Mouse (Mus musculus) adrenal gland, adult 2 months (tissue): ENCODE data around the gene Rnf223. TPM values are rescaled to one million over a fixed set of nuclear protein-coding genes. Genes with fewer than 3 reads are reported as not detected.

Source experiments
- DNase-seq: peaks from one replicate; pipeline ENCODE4 v3.0.0; 2021
- long read RNA-seq: library from polyadenylated mRNA; stranded (forward); transcript quantifications from one replicate; pipeline ENCODE4 v2.0.0, GENCODE M21; 2021
- polyA plus RNA-seq: library from polyadenylated mRNA; depleted of rRNA; stranded (reverse); fragments of >200 nt; gene quantifications from 2 replicates; pipeline ENCODE4 v1.2.3, GENCODE M21; 2012; rRNA removed
- total RNA-seq, 2 experiments: library from RNA; stranded (reverse); gene quantifications; 2 replicates each; pipeline ENCODE4 v1.2.3; 2021

The Rnf223 gene
- total RNA-seq (under 1 TPM; 0.17 TPM), polyA plus RNA-seq (0.34 and 0.46 TPM in 2 replicates)
- long read RNA-seq: 0 reads

GRCm38 (mm10) chr4:156130436-156130835, at the start of gene Rnf223:
TSS of gene Rnf223 (plus strand) at chr4:156130513.
- DNase-seq: no peak

GRCm38 (mm10) chr4:156082621-156083234, 47.6 kb upstream of the Rnf223 start:
- no peak for DNase-seq

- DNase-seq: peak; percentile 24
Observed at GRCm38 (mm10) chr4:156083348-156083747, 47.0 kb upstream of the Rnf223 start.

- DNase-seq: no peak
Observed at GRCm38 (mm10) chr4:156084096-156084879, 46.0 kb upstream of the Rnf223 start.

GRCm38 (mm10) chr4:156085256-156085655, 45.1 kb upstream of the Rnf223 start:
- no peak for DNase-seq

GRCm38 (mm10) chr4:156087398-156088087, 42.8 kb upstream of the Rnf223 start:
- no peak for DNase-seq

GRCm38 (mm10) chr4:156091236-156091635, 39.1 kb upstream of the Rnf223 start:
- DNase-seq: no peak

- DNase-seq: no peak
Observed at GRCm38 (mm10) chr4:156092765-156093164, 37.5 kb upstream of the Rnf223 start.

GRCm38 (mm10) chr4:156093758-156094157, 36.6 kb upstream of the Rnf223 start:
- DNase-seq: no peak

- DNase-seq: no peak
Observed at GRCm38 (mm10) chr4:156096191-156096590, 34.1 kb upstream of the Rnf223 start.

GRCm38 (mm10) chr4:156097770-156098366, 32.4 kb upstream of the Rnf223 start:
- no peak for DNase-seq

- no peak for DNase-seq
Observed at GRCm38 (mm10) chr4:156099427-156099826, 30.9 kb upstream of the Rnf223 start.

- no peak for DNase-seq
Observed at GRCm38 (mm10) chr4:156100501-156100900, 29.8 kb upstream of the Rnf223 start.

GRCm38 (mm10) chr4:156101481-156101903, 28.8 kb upstream of the Rnf223 start:
- no peak for DNase-seq

GRCm38 (mm10) chr4:156103342-156103741, 27.0 kb upstream of the Rnf223 start:
- DNase-seq: no peak

GRCm38 (mm10) chr4:156108606-156109546, 21.4 kb upstream of the Rnf223 start:
- peak; percentile 73 for DNase-seq

GRCm38 (mm10) chr4:156109570-156110331, 20.6 kb upstream of the Rnf223 start, which contains the start of gene 9430015G10Rik:
TSS of gene 9430015G10Rik (plus strand) at chr4:156109982.
- DNase-seq: peak; percentile 99

GRCm38 (mm10) chr4:156124077-156124476, 6.2 kb upstream of the Rnf223 start:
- DNase-seq: no peak

- DNase-seq: no peak
Observed at GRCm38 (mm10) chr4:156125393-156125792, 4.9 kb upstream of the Rnf223 start.

GRCm38 (mm10) chr4:156126841-156127240, 3.5 kb upstream of the Rnf223 start:
- DNase-seq: no peak
